Mouse (Mus musculus): ENCODE results near the gene Kxd1. TPM values are rescaled to one million over a fixed set of nuclear protein-coding genes. Genes with fewer than 3 reads are reported as not detected.

The Kxd1 gene
- polyA plus RNA-seq, 1 experiment from 2014 or later, result 52.6 TPM

DNA sequence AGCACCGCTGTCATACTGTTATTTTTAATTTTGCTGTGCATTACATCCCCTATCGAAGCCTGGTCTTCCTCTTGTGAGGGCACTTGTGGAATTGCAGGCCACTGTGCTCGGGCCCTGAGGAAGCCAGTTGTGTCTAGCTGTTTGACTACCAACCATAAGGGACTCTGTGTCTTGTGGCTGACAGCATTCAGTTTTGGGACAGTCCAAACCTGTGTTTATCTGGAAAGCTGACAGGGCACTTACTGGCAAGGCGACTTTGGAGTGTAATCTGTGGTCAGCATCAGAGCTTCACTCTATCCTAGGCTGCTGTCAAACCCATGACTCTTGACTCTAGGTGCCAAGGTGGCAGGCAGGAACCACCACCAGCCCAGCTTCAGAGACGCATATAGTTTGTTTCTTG lies 13.3 kb upstream of the Kxd1 start:
- Histone ChIP-seq H3K9ac (replicated peaks; ENCODE audit: low read length) (no peak overlapping the region), H3K36me3 (ENCODE audit: control insufficient read depth, insufficient read depth, low read length) (peaks cover 12% of the 10 kb centered on the region)

GRCm38 (mm10) chr8:70540507-70541071 lies 12.8 kb upstream of the Kxd1 start:
- WGBS, result 57% methylated on average over 7 of the region's 7 CpGs
- Histone ChIP-seq H3K27ac (replicated peaks; ENCODE audit: low read depth, low read length) (no peak overlapping the region), H3K9ac (replicated peaks; ENCODE audit: low read length) (peak overlapping the region; percentile 77), H3K36me3 (ENCODE audit: control insufficient read depth, insufficient read depth, low read length) (peaks cover 17% of the 10 kb centered on the region), H3K4me1 (ENCODE audit: control insufficient read depth, insufficient read depth, low read length) (peaks cover 12% of the 10 kb centered on the region), H3K4me2 (ENCODE audit: low read length) (peak overlapping the region; percentile 79), H3K4me3 (replicated peaks; ENCODE audit: low read depth, low read length) (peak overlapping the region; percentile 87), H3K9me3 (ENCODE audit: control insufficient read depth, low read length) (no peaks in the 10 kb centered on the region), H3K27me3 (ENCODE audit: control insufficient read depth, insufficient read depth, low read length) (no peaks in the 10 kb centered on the region)
- DNase-seq, result no peak
- no peak for ATAC-seq (ENCODE audit: low FRiP score, low TSS enrichment)

More for the DNA sequence above, 13.3 kb upstream of the Kxd1 start:
- Histone ChIP-seq H3K27me3 (ENCODE audit: control insufficient read depth, insufficient read depth, low read length) (no peaks in the 10 kb centered on the region), H3K27ac (replicated peaks; ENCODE audit: low read depth, low read length) (no peak overlapping the region), H3K4me2 (ENCODE audit: low read length) (peak overlapping the region; percentile 79), H3K4me3 (replicated peaks; ENCODE audit: low read depth, low read length) (no peak overlapping the region), H3K4me1 (ENCODE audit: control insufficient read depth, insufficient read depth, low read length) (peaks cover 12% of the 10 kb centered on the region), H3K9me3 (ENCODE audit: control insufficient read depth, low read length) (no peaks in the 10 kb centered on the region)
- DNase-seq (no peak), ATAC-seq (ENCODE audit: low FRiP score, low TSS enrichment) (no peak)
- WGBS, result 90% methylated on average over 5 of the region's 5 CpGs

GRCm38 (mm10) chr8:70540013-70540506 lies 12.3 kb upstream of the Kxd1 start:
- 8% methylated on average over 4 of the region's 4 CpGs for WGBS
- H3K4me1 ChIP-seq (ENCODE audit: control insufficient read depth, insufficient read depth, low read length), result peaks cover 12% of the 10 kb centered on the region
- H3K9ac ChIP-seq (replicated peaks; ENCODE audit: low read length), result peak overlapping the region; percentile 77
- H3K27me3 ChIP-seq (ENCODE audit: control insufficient read depth, insufficient read depth, low read length), result no peaks in the 10 kb centered on the region
- ATAC-seq (ENCODE audit: low FRiP score, low TSS enrichment) (no peak), DNase-seq (no peak)
- H3K9me3 ChIP-seq (ENCODE audit: control insufficient read depth, low read length), result no peaks in the 10 kb centered on the region
- peak overlapping the region; percentile 79 for H3K4me2 ChIP-seq (ENCODE audit: low read length)
- peak overlapping the region; percentile 87 for H3K4me3 ChIP-seq (replicated peaks; ENCODE audit: low read depth, low read length)
- peak overlapping the region; percentile 91 for H3K27ac ChIP-seq (replicated peaks; ENCODE audit: low read depth, low read length)
- H3K36me3 ChIP-seq (ENCODE audit: control insufficient read depth, insufficient read depth, low read length), result peaks cover 22% of the 10 kb centered on the region

DNA sequence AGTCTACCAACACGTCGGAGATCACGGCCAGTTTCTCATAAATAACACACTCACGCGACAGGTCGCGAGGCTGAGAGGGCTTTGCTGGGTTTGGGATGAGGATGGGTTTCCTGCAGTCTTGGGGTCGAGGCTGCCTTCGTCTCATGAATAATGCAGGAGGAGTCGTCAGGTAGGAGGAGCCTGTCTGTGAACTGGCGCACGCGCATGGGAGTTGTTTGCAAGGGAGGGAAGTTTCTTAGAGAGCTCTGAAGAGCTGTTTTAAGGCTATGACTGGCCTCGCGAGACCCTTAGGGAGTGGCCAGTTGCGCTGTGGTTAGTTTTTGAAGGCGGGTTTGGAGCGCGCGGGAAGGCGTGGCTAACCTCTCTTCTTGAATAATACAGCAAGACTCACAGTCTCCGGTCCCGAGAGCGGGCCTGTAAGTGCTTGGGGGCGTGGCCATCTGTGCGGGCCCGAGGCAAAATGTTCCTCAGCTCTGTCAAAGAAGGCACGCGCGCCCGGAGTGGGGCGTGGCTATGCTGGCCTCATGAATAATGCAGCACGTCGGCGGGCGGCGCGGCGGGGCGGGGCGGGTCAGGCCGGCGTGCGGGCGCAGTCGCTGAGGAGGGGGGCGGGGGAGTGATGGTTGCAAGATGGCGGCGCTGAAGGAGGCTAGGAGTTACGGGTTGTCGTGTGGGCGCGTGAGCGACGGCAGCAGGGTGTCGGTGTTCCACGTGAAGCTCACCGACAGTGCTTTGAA lies 11.5 kb upstream of the Kxd1 start, which contains the start of gene Ell:
Gene Ell, plus strand, starts transcription at position 381 of the 737 bp plus-strand sequence.
- Histone ChIP-seq H3K9me3 (ENCODE audit: control insufficient read depth, low read length) (no peaks in the 10 kb centered on the region), H3K9ac (replicated peaks; ENCODE audit: low read length) (peak within 1 kb of the TSS; percentile 77), H3K4me1 (ENCODE audit: control insufficient read depth, insufficient read depth, low read length) (peaks cover 12% of the 10 kb centered on the region), H3K36me3 (ENCODE audit: control insufficient read depth, insufficient read depth, low read length) (peaks cover 30% of the 10 kb centered on the region), H3K4me3 (replicated peaks; ENCODE audit: low read depth, low read length) (peak within 1 kb of the TSS; percentile 87), H3K27ac (replicated peaks; ENCODE audit: low read depth, low read length) (peak within 1 kb of the TSS; percentile 91), H3K27me3 (ENCODE audit: control insufficient read depth, insufficient read depth, low read length) (no peaks in the 10 kb centered on the region), H3K4me2 (ENCODE audit: low read length) (peak within 1 kb of the TSS; percentile 79)
- DNase-seq, result peak; percentile 98
- WGBS, result under 1% methylated on average over 58 of the region's 58 CpGs
- ATAC-seq (ENCODE audit: low FRiP score, low TSS enrichment), result peak; percentile 88

- H3K4me3 ChIP-seq (replicated peaks; ENCODE audit: low read depth, low read length), result peak overlapping the region; percentile 87
- H3K9ac ChIP-seq (replicated peaks; ENCODE audit: low read length), result peak overlapping the region; percentile 39
- peaks cover 12% of the 10 kb centered on the region for H3K4me1 ChIP-seq (ENCODE audit: control insufficient read depth, insufficient read depth, low read length)
- peaks cover 36% of the 10 kb centered on the region for H3K36me3 ChIP-seq (ENCODE audit: control insufficient read depth, insufficient read depth, low read length)
- H3K9me3 ChIP-seq (ENCODE audit: control insufficient read depth, low read length), result no peaks in the 10 kb centered on the region
- peak overlapping the region; percentile 79 for H3K4me2 ChIP-seq (ENCODE audit: low read length)
- ATAC-seq (ENCODE audit: low FRiP score, low TSS enrichment) (peak; percentile 81), DNase-seq (peak; percentile 100)
- H3K27ac ChIP-seq (replicated peaks; ENCODE audit: low read depth, low read length), result peak overlapping the region; percentile 91
- WGBS, result 2% methylated on average over 32 of the region's 32 CpGs
- no peaks in the 10 kb centered on the region for H3K27me3 ChIP-seq (ENCODE audit: control insufficient read depth, insufficient read depth, low read length)
Measured at GRCm38 (mm10) chr8:70538633-70539076, 10.9 kb upstream of the Kxd1 start.

DNA sequence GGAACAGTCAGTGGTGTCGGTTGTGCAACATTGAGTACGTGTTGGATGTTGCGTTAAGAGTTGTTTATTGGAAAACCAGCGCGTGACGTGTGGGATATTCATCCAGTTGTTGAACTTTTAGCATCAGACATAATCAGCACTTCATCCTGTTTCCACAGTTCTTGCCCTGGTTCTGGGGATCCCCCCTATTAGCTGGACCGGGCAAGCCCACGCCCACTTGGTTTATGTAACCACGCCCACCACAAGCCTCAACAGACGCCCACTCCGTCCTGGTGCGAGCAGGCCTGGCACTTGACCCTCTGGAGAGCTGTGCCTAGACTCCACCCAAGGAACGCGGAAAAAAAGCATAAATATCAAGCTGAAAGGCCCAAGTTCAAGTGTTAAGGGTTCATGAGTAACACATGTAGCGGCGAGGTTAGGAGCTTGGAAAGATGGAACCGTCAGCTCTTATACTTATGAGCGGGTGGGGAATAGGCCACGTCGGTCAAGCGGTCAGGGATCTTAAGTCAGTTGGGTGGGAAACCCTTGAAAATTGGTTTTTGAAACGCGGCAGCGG lies 10.3 kb upstream of the Kxd1 start:
- H3K4me3 ChIP-seq (replicated peaks; ENCODE audit: low read depth, low read length), result peak overlapping the region; percentile 87
- peaks cover 12% of the 10 kb centered on the region for H3K4me1 ChIP-seq (ENCODE audit: control insufficient read depth, insufficient read depth, low read length)
- H3K9me3 ChIP-seq (ENCODE audit: control insufficient read depth, low read length), result no peaks in the 10 kb centered on the region
- peak; percentile 37 for DNase-seq
- H3K9ac ChIP-seq (replicated peaks; ENCODE audit: low read length), result peak overlapping the region; percentile 39; the same call in 1 of the 2 replicates
- H3K27ac ChIP-seq (replicated peaks; ENCODE audit: low read depth, low read length), result peak overlapping the region; percentile 91
- H3K36me3 ChIP-seq (ENCODE audit: control insufficient read depth, insufficient read depth, low read length), result peaks cover 41% of the 10 kb centered on the region
- H3K27me3 ChIP-seq (ENCODE audit: control insufficient read depth, insufficient read depth, low read length), result no peaks in the 10 kb centered on the region
- H3K4me2 ChIP-seq (ENCODE audit: low read length), result peak overlapping the region; percentile 79
- peak; percentile 7; the same call in 1 of the 2 replicates for ATAC-seq (ENCODE audit: low FRiP score, low TSS enrichment)
- 16% methylated on average over 24 of the region's 24 CpGs for WGBS

DNA sequence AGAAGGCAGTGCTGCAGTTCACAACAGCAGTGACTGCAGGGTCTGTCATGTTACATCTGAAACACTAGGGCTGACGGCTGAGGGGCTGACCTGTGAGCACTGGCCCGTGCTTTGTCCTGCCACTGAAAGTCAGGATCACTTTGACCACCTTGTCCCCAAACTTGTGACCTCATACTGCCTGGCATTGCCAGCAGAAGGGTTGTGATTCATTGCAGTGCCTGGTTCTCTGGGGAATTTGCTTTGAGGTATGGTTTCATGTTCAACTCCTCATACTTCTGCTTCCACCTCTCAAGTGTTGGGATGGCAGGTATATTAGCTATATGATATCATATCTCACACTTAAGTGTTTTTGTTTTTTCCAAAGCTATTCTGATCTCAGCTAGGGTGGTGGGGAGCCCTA lies 7.9 kb upstream of the Kxd1 start:
- no peak overlapping the region for H3K4me3 ChIP-seq (replicated peaks; ENCODE audit: low read depth, low read length)
- H3K4me2 ChIP-seq (ENCODE audit: low read length), result no peak overlapping the region
- H3K36me3 ChIP-seq (ENCODE audit: control insufficient read depth, insufficient read depth, low read length), result peaks cover 64% of the 10 kb centered on the region
- H3K27ac ChIP-seq (replicated peaks; ENCODE audit: low read depth, low read length), result no peak overlapping the region
- H3K9ac ChIP-seq (replicated peaks; ENCODE audit: low read length), result no peak overlapping the region
- no peaks in the 10 kb centered on the region for H3K9me3 ChIP-seq (ENCODE audit: control insufficient read depth, low read length)
- no peaks in the 10 kb centered on the region for H3K27me3 ChIP-seq (ENCODE audit: control insufficient read depth, insufficient read depth, low read length)
- WGBS, result 86% methylated on average over 2 of the region's 2 CpGs
- DNase-seq (no peak), ATAC-seq (ENCODE audit: low FRiP score, low TSS enrichment) (no peak)
- peaks cover 7% of the 10 kb centered on the region for H3K4me1 ChIP-seq (ENCODE audit: control insufficient read depth, insufficient read depth, low read length)

DNA sequence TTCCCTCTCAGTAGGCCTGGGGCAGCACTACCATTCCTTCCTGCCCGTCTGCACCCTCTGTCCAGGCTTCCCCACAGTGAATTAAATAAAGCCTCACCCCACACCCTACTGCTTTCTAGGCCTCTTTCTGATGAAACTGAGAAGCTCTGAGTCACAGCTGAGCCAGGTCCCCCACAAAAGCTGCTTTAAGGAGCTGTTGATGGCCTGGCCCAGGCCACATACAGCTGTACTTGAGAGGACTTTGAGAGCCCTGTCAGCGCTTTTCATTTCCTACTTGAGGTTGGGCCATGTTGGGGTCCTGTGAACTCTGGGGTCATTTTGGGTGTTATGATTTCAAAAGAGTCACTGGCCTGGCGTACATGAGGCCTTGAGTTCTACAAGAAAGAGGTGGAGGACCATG lies 7.5 kb upstream of the Kxd1 start:
- Histone ChIP-seq H3K9ac (replicated peaks; ENCODE audit: low read length) (no peak overlapping the region), H3K9me3 (ENCODE audit: control insufficient read depth, low read length) (no peaks in the 10 kb centered on the region), H3K4me1 (ENCODE audit: control insufficient read depth, insufficient read depth, low read length) (peaks cover 2% of the 10 kb centered on the region), H3K27me3 (ENCODE audit: control insufficient read depth, insufficient read depth, low read length) (no peaks in the 10 kb centered on the region), H3K4me2 (ENCODE audit: low read length) (no peak overlapping the region), H3K27ac (replicated peaks; ENCODE audit: low read depth, low read length) (no peak overlapping the region), H3K36me3 (ENCODE audit: control insufficient read depth, insufficient read depth, low read length) (peaks cover 69% of the 10 kb centered on the region), H3K4me3 (replicated peaks; ENCODE audit: low read depth, low read length) (no peak overlapping the region)
- no peak for DNase-seq
- ATAC-seq (ENCODE audit: low FRiP score, low TSS enrichment), result no peak
- 97% methylated on average over 3 of the region's 3 CpGs for WGBS

Data from midbrain, embryonic 14.5 days (tissue).